In the genomic region with DNA sequence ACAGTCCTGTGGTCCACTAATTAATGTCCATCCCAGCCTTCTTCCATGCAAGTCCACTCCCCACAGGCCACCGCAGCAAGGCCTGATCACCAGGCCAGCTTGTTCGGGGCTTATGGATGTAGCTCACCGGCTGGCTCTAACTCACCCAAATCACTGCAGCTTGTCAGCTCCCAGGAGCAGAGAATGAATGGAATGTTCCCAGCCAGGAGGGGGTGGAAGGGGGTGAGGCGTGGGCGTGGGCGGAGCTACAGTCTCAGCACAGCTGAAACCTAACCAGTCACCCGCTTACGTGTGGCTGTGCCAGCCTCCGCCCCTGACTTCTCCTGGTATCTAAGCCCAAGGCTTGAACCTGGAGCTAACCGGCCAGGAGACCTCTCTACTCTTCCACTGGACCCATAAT, we compare ENCODE assay signal across 8 mouse cellular contexts. TPM values are rescaled to one million over a fixed set of nuclear protein-coding genes. Genes with fewer than 3 reads are reported as not detected.
DNase-seq lines count a peak whose midpoint lies in the region; ATAC-seq and TF ChIP-seq lines count a peak whose summit lies in the region.

No protein-coding gene starts in this region.

- peak; percentile 39; the same call in 1 of the 2 replicates for ATAC-seq in hindbrain, embryonic 11.5 days (ENCODE audit: low FRiP score)
- ATAC-seq in lung, postnatal 0 days = peak; percentile 86
- ATAC-seq in megakaryocyte progenitor cell, adult 5-6 weeks (replicated peaks; ENCODE audit: poor library complexity) = no peak

- no peak overlapping the region for H3K27ac ChIP-seq in ES-E14 (ENCODE audit: insufficient read depth, low read depth, low read length, poor library complexity, severe bottlenecking)
- H3K27ac ChIP-seq in hindbrain, embryonic 11.5 days (ENCODE audit: low read depth, low read length) = no peak overlapping the region
- H3K27ac ChIP-seq in lung, postnatal 0 days (ENCODE audit: low read length) = peak overlapping the region; percentile 90

- peak overlapping the region in 1 of 2 experiments; percentile 14; a peak in 1 of 4 replicates for H3K4me3 ChIP-seq in ES-E14 (ENCODE audit: insufficient read depth in 1 of 2, low read depth in 1 of 2, low read length in 2 of 2, poor library complexity in 1 of 2, severe bottlenecking in 1 of 2)
- H3K4me3 ChIP-seq in hindbrain, embryonic 11.5 days (ENCODE audit: low read depth, low read length) = no peak overlapping the region
- peak overlapping the region; percentile 8; the same call in 1 of the 2 replicates for H3K4me3 ChIP-seq in lung, postnatal 0 days (ENCODE audit: low read depth, low read length)

- no peak for TF ChIP-seq EP300 in lung, postnatal 0 days (IDR thresholded peaks at IDR 0.05)

- in situ Hi-C loops in ES-E14 (cut with MboI; ENCODE audit: low sequenced_read_pairs in 2 of 2, unreplicated experiment in 2 of 2) = no loop called here

- TF ChIP-seq CTCF in lung, postnatal 0 days (IDR thresholded peaks at IDR 0.05) = no peak

- 6% methylated on average over 10 of the region's 10 CpGs for WGBS in hindbrain, embryonic 11.5 days
- 9% methylated on average over 10 of the region's 10 CpGs for WGBS in lung, postnatal 0 days

- H3K4me1 ChIP-seq in ES-E14 (ENCODE audit: control insufficient read depth in 2 of 2, insufficient read depth in 2 of 2, low read length in 2 of 2, poor library complexity in 1 of 2) = peaks cover 2 to 46% of the 10 kb centered on the region in 2 experiments; a peak in 3 of 4 replicates
- H3K4me1 ChIP-seq in hindbrain, embryonic 11.5 days (replicated peaks; ENCODE audit: control insufficient read depth, insufficient read depth, low read length) = peaks cover 22% of the 10 kb centered on the region
- peaks cover 30% of the 10 kb centered on the region for H3K4me1 ChIP-seq in lung, postnatal 0 days (ENCODE audit: insufficient read depth, low read depth, low read length)

- no peak for DNase-seq in ES-E14 (ENCODE audit: low read depth, low spot score)
- DNase-seq in cerebellum, adult 9-11 months = peak; percentile 92
- peak; percentile 74 to 84 for DNase-seq in frontal cortex, postnatal 10 days (ENCODE audit: low spot score in 2 of 2)
- peak; percentile 75 for DNase-seq in hindbrain, embryonic 11.5 days (ENCODE audit: low spot score)
- peak; percentile 42 to 61 for DNase-seq in layer of hippocampus, postnatal 25 days (ENCODE audit: extremely low spot score in 1 of 2, low spot score in 1 of 2)
- peak; percentile 95 for DNase-seq in lung, postnatal 0 days (ENCODE audit: low spot score)
- peak; percentile 80 for DNase-seq in right cerebral cortex, postnatal 14 days

- peaks cover 45% of the 10 kb centered on the region for H3K36me3 ChIP-seq in ES-E14 (ENCODE audit: control insufficient read depth, insufficient read depth, low read length, poor library complexity, severe bottlenecking)
- peaks cover 18% of the 10 kb centered on the region for H3K36me3 ChIP-seq in hindbrain, embryonic 11.5 days (ENCODE audit: control insufficient read depth, insufficient read depth, low read length)
- H3K36me3 ChIP-seq in lung, postnatal 0 days (ENCODE audit: insufficient read depth, low read length) = peaks cover 28% of the 10 kb centered on the region

- H3K4me2 ChIP-seq in hindbrain, embryonic 11.5 days (replicated peaks; ENCODE audit: low read depth, low read length) = no peak overlapping the region
- H3K4me2 ChIP-seq in lung, postnatal 0 days (replicated peaks; ENCODE audit: low read depth, low read length) = peak overlapping the region; percentile 40

- no peaks in the 10 kb centered on the region for H3K27me3 ChIP-seq in hindbrain, embryonic 11.5 days (ENCODE audit: control insufficient read depth, insufficient read depth, low read length)
- no peaks in the 10 kb centered on the region for H3K27me3 ChIP-seq in lung, postnatal 0 days (replicated peaks; ENCODE audit: insufficient read depth, low read length)

- H3K9ac ChIP-seq in ES-E14 (ENCODE audit: insufficient read depth, low read depth, low read length, poor library complexity, severe bottlenecking) = 0 out of 2 replicates have a peak overlapping the region, but pooled peaks have one; percentile 35
- no peak overlapping the region for H3K9ac ChIP-seq in hindbrain, embryonic 11.5 days (ENCODE audit: low read depth, low read length)
- peak overlapping the region; percentile 44; the same call in 1 of the 2 replicates for H3K9ac ChIP-seq in lung, postnatal 0 days (replicated peaks; ENCODE audit: low read depth)

- no peaks in the 10 kb centered on the region for H3K9me3 ChIP-seq in ES-E14 (ENCODE audit: control insufficient read depth, insufficient read depth, low read depth, low read length)
- no peaks in the 10 kb centered on the region for H3K9me3 ChIP-seq in hindbrain, embryonic 11.5 days (ENCODE audit: control insufficient read depth, low read length)
- no peaks in the 10 kb centered on the region for H3K9me3 ChIP-seq in lung, postnatal 0 days (ENCODE audit: low read length)

TF ChIP-seq in ES-E14, 5 proteins besides CTCF, POLR2A, EP300 and RAD21:
- TF ChIP-seq HCFC1 (IDR thresholded peaks at IDR 0.05; ENCODE audit: borderline replicate concordance, insufficient read depth, low read length) (no peak), MAFK (IDR thresholded peaks at IDR 0.05; ENCODE audit: insufficient read depth, low read depth, low read length) (no peak), CHD2 (IDR thresholded peaks at IDR 0.05; ENCODE audit: low read depth, low read length) (no peak), ZNF384 (IDR thresholded peaks at IDR 0.05; ENCODE audit: low read depth, low read length) (no peak), ZC3H11A (IDR thresholded peaks at IDR 0.05; ENCODE audit: borderline replicate concordance, low read depth, low read length) (no peak)

RNA-seq across cellular contexts. Expression of gene Plxnb2, which starts 11.2 kb away (rescaled TPM):
- 116 and 178 TPM in 2 replicates for total RNA-seq in ES-E14 (2012; rRNA removed)
- 97.4 and 104 TPM in 2 replicates for polyA plus RNA-seq in hindbrain, embryonic 11.5 days (2014; fragmentation: Nextera tagmentation; extraction: Ambion mirVana)
- 10 to 100 TPM; 50.0 to 56.5 TPM for total RNA-seq in layer of hippocampus, postnatal 25 days (2021)
- 73.1 and 104 TPM in 2 replicates for polyA plus RNA-seq in lung, postnatal 0 days (2015; fragmentation: Nextera tagmentation; extraction: Ambion mirVana)
- total RNA-seq in megakaryocyte progenitor cell, adult 5-6 weeks (2015) = 12.1 and 12.6 TPM in 2 replicates
- total RNA-seq in megakaryocyte progenitor cell, adult 5-6 weeks (2017) = 9.3 and 14.5 TPM in 2 replicates

RNA-seq across cellular contexts. Expression of gene Mapk11, which starts 20.0 kb away (rescaled TPM):
- total RNA-seq in ES-E14 (2012; rRNA removed) = 6.6 and 12.7 TPM in 2 replicates
- polyA plus RNA-seq in hindbrain, embryonic 11.5 days (2014; fragmentation: Nextera tagmentation; extraction: Ambion mirVana) = 38.5 and 40.4 TPM in 2 replicates
- total RNA-seq in layer of hippocampus, postnatal 25 days (2021) = 10 to 100 TPM; 20.3 to 24.8 TPM
- 7.4 and 8.5 TPM in 2 replicates for polyA plus RNA-seq in lung, postnatal 0 days (2015; fragmentation: Nextera tagmentation; extraction: Ambion mirVana)
- not detected in 2 replicates for total RNA-seq in megakaryocyte progenitor cell, adult 5-6 weeks (2015)
- 0.10 TPM in 1 of 2 replicates, not detected in the other for total RNA-seq in megakaryocyte progenitor cell, adult 5-6 weeks (2017)

RNA-seq across cellular contexts. Expression of gene Dennd6b, which starts 26.9 kb away (rescaled TPM):
- 14.4 and 24.7 TPM in 2 replicates for total RNA-seq in ES-E14 (2012; rRNA removed)
- polyA plus RNA-seq in hindbrain, embryonic 11.5 days (2014; fragmentation: Nextera tagmentation; extraction: Ambion mirVana) = 28.3 and 31.2 TPM in 2 replicates
- 10 to 100 TPM; 33.3 to 42.0 TPM for total RNA-seq in layer of hippocampus, postnatal 25 days (2021)
- 4.4 and 5.0 TPM in 2 replicates for polyA plus RNA-seq in lung, postnatal 0 days (2015; fragmentation: Nextera tagmentation; extraction: Ambion mirVana)
- total RNA-seq in megakaryocyte progenitor cell, adult 5-6 weeks (2015) = 1.6 and 2.4 TPM in 2 replicates
- total RNA-seq in megakaryocyte progenitor cell, adult 5-6 weeks (2017) = 1.3 and 2.5 TPM in 2 replicates

RNA-seq across cellular contexts. Expression of gene Mapk12, which starts 28.9 kb away (rescaled TPM):
- 8.1 and 10.6 TPM in 2 replicates for total RNA-seq in ES-E14 (2012; rRNA removed)
- polyA plus RNA-seq in hindbrain, embryonic 11.5 days (2014; fragmentation: Nextera tagmentation; extraction: Ambion mirVana) = 16.5 and 17.8 TPM in 2 replicates
- 1 to 10 TPM; 2.7 to 5.1 TPM for total RNA-seq in layer of hippocampus, postnatal 25 days (2021)
- 13.0 and 14.4 TPM in 2 replicates for polyA plus RNA-seq in lung, postnatal 0 days (2015; fragmentation: Nextera tagmentation; extraction: Ambion mirVana)
- total RNA-seq in megakaryocyte progenitor cell, adult 5-6 weeks (2015) = 0.49 TPM in 1 of 2 replicates, not detected in the other
- total RNA-seq in megakaryocyte progenitor cell, adult 5-6 weeks (2017) = 0.04 and 0.47 TPM in 2 replicates

RNA-seq across cellular contexts. Expression of gene Hdac10, which starts 40.9 kb away (rescaled TPM):
- total RNA-seq in ES-E14 (2012; rRNA removed) = 7.4 and 11.4 TPM in 2 replicates
- polyA plus RNA-seq in hindbrain, embryonic 11.5 days (2014; fragmentation: Nextera tagmentation; extraction: Ambion mirVana) = 9.4 and 10.7 TPM in 2 replicates
- total RNA-seq in layer of hippocampus, postnatal 25 days (2021) = 10 to 100 TPM; 12.5 to 16.5 TPM
- 14.8 and 15.1 TPM in 2 replicates for polyA plus RNA-seq in lung, postnatal 0 days (2015; fragmentation: Nextera tagmentation; extraction: Ambion mirVana)
- total RNA-seq in megakaryocyte progenitor cell, adult 5-6 weeks (2015) = 4.0 and 5.6 TPM in 2 replicates
- total RNA-seq in megakaryocyte progenitor cell, adult 5-6 weeks (2017) = 9.8 and 12.0 TPM in 2 replicates
